Mouse (Mus musculus) MEL-GATA-1-ER (cell line): Measurements from ENCODE around the gene Kcnh3.
"Not testable (repeated sequence)": the region's sequence is repeated elsewhere in the genome, so short reads cannot be mapped to it uniquely, and the experiment has no call there.

ENCODE experiments used
- DNase-seq: peaks from one replicate; pipeline ENCODE4 v3.0.0-alpha.2; 2012; ENCODE audit warnings: low read depth; ENCODE audit errors: extremely low read depth

Kcnh3 gene

DNA sequence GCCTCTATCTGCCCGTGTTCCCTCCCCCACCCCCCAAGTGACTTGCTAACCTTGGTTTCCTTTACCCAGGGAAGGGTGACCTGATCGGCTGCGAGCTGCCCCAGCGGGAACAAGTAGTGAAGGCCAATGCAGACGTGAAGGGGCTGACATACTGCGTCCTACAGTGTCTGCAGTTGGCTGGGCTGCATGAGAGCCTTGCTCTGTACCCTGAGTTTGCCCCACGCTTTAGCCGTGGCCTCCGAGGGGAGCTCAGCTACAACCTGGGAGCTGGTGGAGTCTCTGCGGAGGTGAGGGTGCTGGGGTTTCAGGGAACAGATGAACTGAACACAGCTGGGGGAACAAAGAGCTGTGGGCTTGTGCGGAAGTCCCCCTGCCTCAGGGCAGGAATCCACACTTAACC lies 13.3 kb downstream of the Kcnh3 start:
- DNase-seq: no peak

DNA sequence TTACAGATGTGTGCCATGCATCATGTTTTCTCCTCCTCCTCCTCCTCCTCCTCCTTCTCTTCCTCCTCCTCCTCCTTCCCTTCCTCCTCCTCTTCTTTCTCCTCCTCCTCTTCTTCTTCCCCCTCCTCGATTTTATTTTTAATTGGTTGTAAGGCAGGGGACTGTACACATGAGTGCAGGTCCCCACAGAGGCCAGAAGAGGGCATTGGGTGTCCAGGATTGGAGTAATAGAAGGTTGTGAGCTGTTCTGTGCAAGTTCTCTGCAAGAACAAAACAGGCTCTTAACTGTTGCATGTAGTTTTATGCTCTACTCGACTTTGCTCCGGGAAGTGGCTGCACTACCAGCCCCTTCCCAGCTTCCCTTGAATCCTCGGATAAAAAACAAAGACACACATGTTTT lies 15.5 kb downstream of the Kcnh3 start:
- no peak for DNase-seq

GRCm38 (mm10) chr15:99241249-99241648 lies 16.6 kb downstream of the Kcnh3 start:
- DNase-seq: no peak

DNA sequence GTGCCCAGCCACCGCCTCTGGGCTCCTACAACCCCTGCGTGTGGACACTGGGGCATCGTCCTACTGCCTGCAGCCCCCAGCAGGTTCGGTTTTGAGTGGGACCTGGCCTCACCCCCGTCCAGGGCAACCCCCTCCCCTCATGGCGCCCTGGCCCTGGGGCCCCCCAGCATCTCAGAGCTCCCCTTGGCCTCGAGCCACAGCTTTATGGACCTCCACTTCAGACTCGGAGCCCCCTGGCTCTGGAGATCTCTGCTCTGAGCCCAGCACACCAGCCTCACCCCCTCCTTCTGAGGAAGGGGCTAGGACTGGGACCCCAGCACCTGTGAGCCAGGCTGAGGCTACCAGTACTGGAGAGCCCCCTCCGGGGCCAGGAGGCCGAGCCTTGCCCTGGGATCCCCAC lies 17.4 kb downstream of the Kcnh3 start:
- no peak for DNase-seq

DNA sequence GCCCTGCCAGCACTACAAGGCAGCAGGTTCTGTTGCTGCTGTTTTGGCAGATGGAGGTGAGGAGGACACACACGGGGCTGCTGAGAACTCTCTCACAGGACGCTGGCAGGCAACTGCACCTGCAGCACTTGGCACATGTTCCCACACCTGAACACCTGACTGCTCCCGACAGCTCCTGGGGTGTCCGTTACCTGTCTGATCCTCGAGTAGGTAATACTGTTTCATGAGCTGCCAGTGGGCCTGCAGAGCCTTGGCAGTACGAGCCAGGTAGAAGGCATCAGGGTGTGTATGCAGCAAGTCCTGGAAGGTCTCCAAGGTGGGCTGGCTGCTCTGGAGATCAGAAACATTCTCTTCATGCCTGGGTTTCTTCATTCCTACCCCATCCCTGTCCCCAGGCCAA lies 22.1 kb downstream of the Kcnh3 start:
- DNase-seq: not testable (repeated sequence)

DNA sequence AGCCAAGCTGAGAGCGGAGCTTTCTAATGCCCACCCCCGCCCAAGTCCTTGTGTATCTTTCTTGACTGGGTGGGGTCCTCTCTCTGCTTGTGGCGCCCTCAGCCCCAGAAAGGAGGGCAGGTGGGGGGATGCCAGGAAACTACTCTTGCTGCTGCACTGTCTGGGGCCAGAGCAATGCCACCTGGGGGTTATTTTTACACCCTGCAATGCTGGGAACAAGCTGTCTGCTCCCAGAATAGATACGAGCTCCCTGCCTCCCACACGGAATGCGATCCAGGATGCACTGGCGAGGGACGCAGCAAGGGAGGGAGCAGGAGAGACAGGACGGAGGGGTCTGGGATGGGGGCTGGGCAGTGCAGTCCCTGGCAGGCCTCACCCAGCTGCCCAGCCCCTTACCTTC lies 24.3 kb downstream of the Kcnh3 start:
- no peak for DNase-seq

GRCm38 (mm10) chr15:99249938-99250337 lies 25.3 kb downstream of the Kcnh3 start:
- no peak for DNase-seq

DNA sequence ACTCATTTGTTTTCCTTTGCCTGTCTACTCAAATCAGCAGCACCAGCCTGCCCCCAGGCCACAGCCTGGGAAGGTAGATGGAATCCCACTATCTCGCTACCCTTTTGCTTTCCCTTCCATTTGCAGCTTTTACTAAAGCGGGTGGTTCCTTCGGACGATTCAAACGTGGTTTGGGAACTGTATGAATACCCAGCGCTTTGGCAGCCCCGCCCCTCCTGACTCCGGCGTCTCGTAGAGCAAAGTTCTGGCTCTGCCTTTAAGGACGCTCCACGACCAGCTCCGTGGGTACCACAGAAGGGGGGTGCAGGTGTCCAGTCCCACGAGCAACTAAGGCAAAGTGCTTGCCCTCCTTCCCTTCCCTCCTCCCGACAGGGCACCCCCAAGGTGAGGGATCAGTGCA lies 26.4 kb downstream of the Kcnh3 start:
- not testable (repeated sequence) for DNase-seq

DNA sequence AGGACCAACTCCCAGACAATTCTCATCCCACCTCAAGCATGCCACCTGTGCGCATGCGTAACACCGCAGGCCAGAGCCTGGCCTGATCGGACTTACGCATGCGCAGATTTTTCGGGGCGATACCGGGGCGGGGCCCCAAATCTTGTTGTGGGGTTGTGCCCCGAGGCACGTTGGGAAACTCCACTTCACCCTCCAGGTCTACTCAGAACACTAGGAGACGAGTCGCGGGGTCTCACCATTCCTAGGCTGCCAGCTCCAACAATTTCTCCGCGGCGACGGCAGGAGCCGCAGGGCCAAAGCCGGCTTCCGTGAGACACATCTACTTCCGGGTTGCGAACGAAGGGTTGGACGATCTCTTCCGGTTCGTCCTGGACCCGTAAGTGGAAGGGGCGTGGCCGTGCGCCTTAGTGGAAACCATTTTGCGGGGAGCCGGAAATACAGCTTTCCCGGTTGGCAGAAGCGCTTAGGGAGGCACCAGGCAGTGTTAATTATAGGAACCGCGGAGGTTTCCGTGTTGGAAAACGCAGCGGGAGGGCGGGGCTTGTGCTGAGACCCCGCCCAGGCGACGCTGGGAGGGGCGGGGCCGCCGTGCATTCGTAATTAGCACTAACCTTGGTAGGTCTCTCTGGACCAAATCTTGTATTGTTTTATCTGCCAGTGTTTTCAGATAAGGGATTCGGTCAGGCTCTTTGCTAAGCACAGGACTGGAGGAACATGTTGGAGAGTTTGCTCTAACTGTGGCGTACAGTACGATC lies 27.1 kb downstream of the Kcnh3 start, which contains the start of gene Mcrs1:
Gene Mcrs1, minus strand, starts transcription at position 336 of the 755 bp plus-strand sequence.
- peak; percentile 99 for DNase-seq

- peak; percentile 55 for DNase-seq
Measured at GRCm38 (mm10) chr15:99252381-99253174, 27.9 kb downstream of the Kcnh3 start.

DNA sequence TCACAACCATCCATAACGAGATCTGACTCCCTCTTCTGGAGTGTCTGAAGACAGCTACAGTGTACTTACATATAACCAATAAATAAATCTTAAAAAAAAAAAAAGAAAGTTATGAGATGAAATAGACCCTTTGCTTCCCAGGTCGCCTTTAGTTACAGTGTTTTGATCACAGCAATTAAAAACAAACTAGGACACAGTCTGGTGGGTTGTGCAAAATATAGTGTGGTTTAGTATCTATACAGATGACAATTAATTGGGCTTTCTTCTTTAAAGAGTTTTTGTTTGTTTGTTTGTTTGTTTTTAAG lies 28.5 kb downstream of the Kcnh3 start:
- not testable (repeated sequence) for DNase-seq

DNA sequence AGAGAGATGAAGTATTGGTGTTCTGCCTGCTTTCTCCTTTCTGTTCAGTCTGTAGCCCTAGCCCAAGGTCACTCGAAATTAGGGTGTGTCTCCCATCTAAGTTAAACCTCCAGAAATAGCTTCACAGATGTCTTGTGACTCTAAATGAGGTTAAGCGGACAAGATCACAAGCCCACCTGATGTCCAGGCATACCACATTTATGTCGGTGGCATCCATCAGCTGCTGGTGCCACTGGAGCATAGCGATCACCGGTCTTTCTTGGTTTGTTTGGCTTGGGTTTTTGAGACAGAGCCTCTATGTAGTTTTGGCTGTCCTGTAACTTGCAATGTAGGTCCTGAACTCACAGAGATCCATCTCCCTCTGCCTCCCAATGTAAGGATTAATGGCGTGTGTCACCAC lies 29.1 kb downstream of the Kcnh3 start:
- no peak for DNase-seq

DNA sequence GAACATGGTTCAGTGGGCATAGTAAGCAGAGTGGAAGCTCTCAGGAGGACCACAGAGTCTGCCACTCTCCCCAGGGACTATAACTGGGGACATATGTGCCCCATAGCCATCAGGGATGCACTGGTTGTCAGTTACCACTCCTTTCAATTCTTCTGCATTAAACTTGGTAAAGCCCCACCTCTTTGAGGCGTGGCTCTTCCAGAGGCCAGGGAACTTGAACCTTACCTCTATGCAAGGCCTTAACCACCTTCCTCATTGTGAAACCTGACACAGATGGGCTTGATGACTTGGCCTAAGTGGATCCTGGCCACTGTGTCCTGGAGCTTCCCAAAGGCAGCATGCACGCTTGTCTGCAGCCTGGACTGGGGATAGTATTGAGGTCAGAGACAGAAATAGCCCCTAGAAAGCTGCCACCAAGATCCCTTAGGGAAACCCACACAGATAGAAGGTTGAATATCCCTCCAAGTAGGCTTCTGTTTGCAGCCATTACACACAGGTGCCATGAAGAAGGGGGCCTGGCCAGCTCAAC lies 29.9 kb downstream of the Kcnh3 start:
- DNase-seq: no peak

GRCm38 (mm10) chr15:99255241-99255749 lies 30.6 kb downstream of the Kcnh3 start:
- DNase-seq: no peak

DNA sequence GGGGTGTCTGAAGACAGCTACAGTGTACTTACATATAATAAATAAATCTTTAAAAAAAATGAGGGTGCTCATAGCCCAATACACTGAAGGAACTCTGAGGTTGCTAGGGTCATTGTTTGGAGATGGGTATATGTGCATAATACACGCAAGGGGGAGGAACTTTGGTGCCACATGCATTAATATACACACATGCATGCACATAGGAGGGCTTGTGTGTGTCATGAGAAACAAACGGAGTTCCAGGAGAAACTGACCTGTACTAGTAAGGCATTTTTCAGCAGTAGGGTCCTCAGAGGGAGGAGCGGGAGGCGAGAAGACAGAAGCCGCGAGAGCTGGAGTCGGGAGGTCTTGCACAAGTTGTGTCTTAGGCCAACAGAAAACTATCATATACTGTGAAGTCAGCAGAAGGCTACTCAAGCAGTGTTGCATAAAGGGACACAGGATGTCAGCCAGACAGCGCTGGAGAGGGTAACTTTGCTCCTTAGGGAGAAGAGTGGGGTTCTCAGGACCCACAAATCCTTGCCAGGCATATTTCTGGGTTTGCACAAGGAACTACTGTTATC lies 34.6 kb downstream of the Kcnh3 start:
- DNase-seq: no peak

DNA sequence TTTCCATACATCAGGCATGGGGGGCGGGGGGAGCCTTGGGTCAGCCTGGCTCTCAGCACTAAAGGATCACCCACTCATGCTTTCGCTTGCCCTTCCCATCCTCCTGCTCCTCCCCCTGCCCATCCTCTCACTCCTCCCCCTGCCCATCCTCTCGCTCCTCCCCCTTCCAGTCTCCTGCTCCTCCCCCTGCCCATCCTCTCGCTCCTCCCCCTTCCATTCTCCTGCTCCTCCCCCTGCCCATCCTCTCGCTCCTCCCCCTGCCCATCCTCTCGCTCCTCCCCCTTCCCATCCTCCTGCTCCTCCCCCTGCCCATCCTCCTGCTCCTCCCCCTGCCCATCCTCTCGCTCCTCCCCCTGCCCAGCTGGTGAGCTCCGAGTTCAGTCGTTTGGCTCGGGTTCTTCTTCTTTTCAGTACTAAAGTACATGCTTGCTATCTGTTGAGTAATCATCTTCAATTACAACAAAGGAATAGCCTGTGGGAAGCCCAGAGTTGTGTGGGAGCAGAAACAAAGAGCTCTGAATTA lies 35.1 kb downstream of the Kcnh3 start:
- DNase-seq: peak; percentile 70

DNA sequence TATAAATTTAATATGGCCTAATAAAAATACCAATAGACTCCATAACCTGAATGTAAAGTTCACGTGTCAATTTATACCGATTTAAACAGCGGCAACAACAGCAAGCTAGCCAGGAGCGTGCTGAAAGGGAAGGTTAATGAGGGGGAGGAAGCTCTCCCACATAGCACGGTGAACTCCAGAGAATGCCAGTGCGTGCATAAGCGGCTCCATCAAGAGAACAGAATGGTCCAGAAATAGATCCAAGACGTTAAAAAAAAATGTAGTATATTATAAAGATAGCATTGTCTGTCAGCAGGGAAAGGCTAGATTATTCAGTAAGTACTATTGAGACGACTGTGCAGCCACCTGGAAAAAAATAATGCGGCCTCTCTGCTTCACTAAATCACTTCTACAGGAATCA lies 38.0 kb downstream of the Kcnh3 start:
- no peak for DNase-seq

DNA sequence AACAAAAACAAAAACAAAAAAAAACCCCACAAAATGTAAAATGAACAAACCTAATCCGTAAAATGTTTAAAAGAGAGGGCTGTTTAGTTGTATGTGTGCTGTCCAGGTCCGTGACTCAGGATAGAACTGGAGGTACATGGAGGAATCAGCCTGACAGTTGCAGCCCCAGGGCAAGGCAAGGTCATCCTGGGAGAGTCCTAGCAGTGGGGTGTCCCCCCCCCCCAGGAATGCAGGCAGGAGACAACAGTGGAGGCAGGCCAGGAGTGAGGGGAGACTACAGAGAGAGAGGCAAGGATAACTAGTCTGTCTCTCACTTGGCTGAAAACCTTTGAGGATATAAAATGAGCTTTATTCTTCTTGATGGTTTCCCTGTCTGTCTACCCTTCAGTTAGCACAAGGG lies 39.7 kb downstream of the Kcnh3 start:
- no peak for DNase-seq

DNA sequence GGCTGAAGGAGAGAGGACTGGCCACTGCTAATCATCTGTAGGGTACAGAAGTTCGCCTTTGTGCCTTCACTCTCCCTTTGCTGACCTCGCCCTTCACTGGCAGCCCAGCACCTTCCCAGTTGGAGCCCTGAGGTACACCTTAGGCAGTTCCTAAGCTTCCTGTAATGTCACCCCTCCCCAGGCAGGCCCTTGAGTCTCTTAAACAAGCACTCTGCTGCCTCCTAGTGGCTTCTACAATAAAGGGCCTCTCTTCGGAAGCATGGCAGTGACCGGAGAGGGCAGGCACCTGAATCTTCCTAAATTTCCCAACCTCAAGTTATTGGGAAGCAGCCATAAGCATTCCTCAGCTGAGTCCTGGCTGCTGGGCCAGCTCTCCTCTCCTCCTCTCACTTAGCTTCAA lies 41.0 kb downstream of the Kcnh3 start:
- peak; percentile 80 for DNase-seq

DNA sequence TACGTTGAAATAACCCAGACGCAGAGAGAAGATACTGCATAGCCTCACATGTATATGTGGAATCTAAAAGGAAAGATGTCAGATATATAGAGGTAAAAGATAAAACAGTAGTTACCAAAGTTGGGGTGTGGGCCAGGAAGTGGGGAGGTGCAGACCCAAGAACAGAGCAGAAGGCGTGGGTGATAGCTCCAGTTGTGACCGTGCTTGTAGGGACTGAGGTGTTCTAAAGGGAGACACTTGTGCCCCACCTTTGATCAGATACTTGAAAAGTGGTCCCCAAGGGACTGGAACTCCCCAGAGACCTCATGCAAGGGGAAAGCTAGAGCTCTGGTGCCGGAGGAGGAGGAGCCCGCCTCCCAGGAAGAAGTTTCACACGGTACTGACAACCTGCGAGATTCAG lies 51.4 kb downstream of the Kcnh3 start:
- DNase-seq: no peak

GRCm38 (mm10) chr15:99278271-99278670 lies 53.6 kb downstream of the Kcnh3 start:
- DNase-seq: no peak

GRCm38 (mm10) chr15:99283456-99283855 lies 58.8 kb downstream of the Kcnh3 start:
- no peak for DNase-seq
